Mouse (Mus musculus): ENCODE data around the gene Tmc2. TPM values are rescaled to one million over a fixed set of nuclear protein-coding genes. Genes with fewer than 3 reads are reported as not detected.

Tmc2 gene
- polyA plus RNA-seq, 1 experiment from 2014 or later = not detected

- Histone ChIP-seq H3K27me3 (peaks cover 12% of the 10 kb centered on the region), H3K9me3 (no peaks in the 10 kb centered on the region), H3K9ac (replicated peaks) (no peak overlapping the region), H3K27ac (replicated peaks) (no peak overlapping the region), H3K4me2 (replicated peaks) (no peak overlapping the region), H3K4me1 (peaks cover 27% of the 10 kb centered on the region), H3K4me3 (no peak overlapping the region), H3K36me3 (no peaks in the 10 kb centered on the region)
- ATAC-seq (ENCODE audit: low FRiP score, low read depth) = no peak
- 50% methylated on average over 4 of the region's 4 CpGs for WGBS
Measured at GRCm38 (mm10) chr2:130289086-130289485, 94.1 kb downstream of the Tmc2 start.

- no peaks in the 10 kb centered on the region for H3K9me3 ChIP-seq
- H3K27me3 ChIP-seq = peaks cover 24% of the 10 kb centered on the region
- no peak for ATAC-seq (ENCODE audit: low FRiP score, low read depth)
- no peak overlapping the region for H3K27ac ChIP-seq (replicated peaks)
- 23% methylated on average over 8 of the region's 8 CpGs for WGBS
- no peak overlapping the region for H3K4me3 ChIP-seq
- peaks cover 26% of the 10 kb centered on the region for H3K4me1 ChIP-seq
- H3K36me3 ChIP-seq = no peaks in the 10 kb centered on the region
- no peak overlapping the region for H3K9ac ChIP-seq (replicated peaks)
- no peak overlapping the region for H3K4me2 ChIP-seq (replicated peaks)
Measured at GRCm38 (mm10) chr2:130291434-130291833, 96.4 kb downstream of the Tmc2 start.

- 48% methylated on average over 3 of the region's 3 CpGs for WGBS
- Histone ChIP-seq H3K27ac (replicated peaks) (no peak overlapping the region), H3K9ac (replicated peaks) (no peak overlapping the region), H3K4me2 (replicated peaks) (0 out of 2 replicates have a peak overlapping the region, but pooled peaks have one; percentile 15), H3K27me3 (peaks cover 38% of the 10 kb centered on the region), H3K4me3 (no peak overlapping the region), H3K4me1 (peaks cover 40% of the 10 kb centered on the region), H3K9me3 (no peaks in the 10 kb centered on the region), H3K36me3 (no peaks in the 10 kb centered on the region)
- ATAC-seq (ENCODE audit: low FRiP score, low read depth) = no peak
Measured at GRCm38 (mm10) chr2:130293009-130293408, 98.0 kb downstream of the Tmc2 start.

GRCm38 (mm10) chr2:130293486-130293885 lies 98.5 kb downstream of the Tmc2 start:
- H3K9me3 ChIP-seq = no peaks in the 10 kb centered on the region
- H3K4me3 ChIP-seq = no peak overlapping the region
- H3K27ac ChIP-seq (replicated peaks) = no peak overlapping the region
- H3K36me3 ChIP-seq = no peaks in the 10 kb centered on the region
- H3K4me1 ChIP-seq = peaks cover 40% of the 10 kb centered on the region
- ATAC-seq (ENCODE audit: low FRiP score, low read depth) = peak; percentile 45; the same call in 1 of the 2 replicates
- peaks cover 40% of the 10 kb centered on the region for H3K27me3 ChIP-seq
- 6% methylated on average over 4 of the region's 4 CpGs for WGBS
- peak overlapping the region; percentile 15; the same call in 1 of the 2 replicates for H3K4me2 ChIP-seq (replicated peaks)
- H3K9ac ChIP-seq (replicated peaks) = no peak overlapping the region

GRCm38 (mm10) chr2:130294218-130294935 lies 99.4 kb downstream of the Tmc2 start:
- peak overlapping the region; percentile 77 for H3K27ac ChIP-seq (replicated peaks)
- H3K36me3 ChIP-seq = no peaks in the 10 kb centered on the region
- WGBS = 8% methylated on average over 20 of the region's 20 CpGs
- H3K4me1 ChIP-seq = peaks cover 40% of the 10 kb centered on the region
- peaks cover 40% of the 10 kb centered on the region for H3K27me3 ChIP-seq
- peak overlapping the region; percentile 80 for H3K4me3 ChIP-seq
- peak overlapping the region; percentile 67 for H3K4me2 ChIP-seq (replicated peaks)
- peak overlapping the region; percentile 91 for H3K9ac ChIP-seq (replicated peaks)
- no peaks in the 10 kb centered on the region for H3K9me3 ChIP-seq
- no peak for ATAC-seq (ENCODE audit: low FRiP score, low read depth)

GRCm38 (mm10) chr2:130294936-130295277 lies 99.9 kb downstream of the Tmc2 start, which contains the start of gene Ebf4:
Ebf4 (plus strand) TSS chr2:130295169.
- H3K9me3 ChIP-seq = no peaks in the 10 kb centered on the region
- H3K27me3 ChIP-seq = peaks cover 40% of the 10 kb centered on the region
- peak; percentile 81 for ATAC-seq (ENCODE audit: low FRiP score, low read depth)
- WGBS = 2% methylated on average over 23 of the region's 39 CpGs
- H3K27ac ChIP-seq (replicated peaks) = peak within 1 kb of the TSS; percentile 77
- peak within 1 kb of the TSS; percentile 91 for H3K9ac ChIP-seq (replicated peaks)
- H3K4me3 ChIP-seq = peak within 1 kb of the TSS; percentile 80
- H3K4me1 ChIP-seq = peaks cover 40% of the 10 kb centered on the region
- H3K36me3 ChIP-seq = no peaks in the 10 kb centered on the region
- peak within 1 kb of the TSS; percentile 67 for H3K4me2 ChIP-seq (replicated peaks)

GRCm38 (mm10) chr2:130295331-130296133 lies 100.5 kb downstream of the Tmc2 start:
- Histone ChIP-seq H3K36me3 (no peaks in the 10 kb centered on the region), H3K4me2 (replicated peaks) (peak overlapping the region; percentile 67), H3K27me3 (peaks cover 40% of the 10 kb centered on the region), H3K27ac (replicated peaks) (peak overlapping the region; percentile 77), H3K4me1 (peaks cover 40% of the 10 kb centered on the region), H3K4me3 (peak overlapping the region; percentile 80), H3K9me3 (no peaks in the 10 kb centered on the region), H3K9ac (replicated peaks) (peak overlapping the region; percentile 91)
- under 1% methylated on average over 60 of the region's 99 CpGs for WGBS
- ATAC-seq (ENCODE audit: low FRiP score, low read depth) = peak; percentile 63

- Histone ChIP-seq H3K4me1 (peaks cover 40% of the 10 kb centered on the region), H3K9ac (replicated peaks) (peak overlapping the region; percentile 91), H3K9me3 (no peaks in the 10 kb centered on the region), H3K36me3 (0 out of 2 replicates have a peak, but pooled peaks cover 4% of the 10 kb centered on the region), H3K4me3 (peak overlapping the region; percentile 80), H3K27me3 (peaks cover 40% of the 10 kb centered on the region), H3K4me2 (replicated peaks) (peak overlapping the region; percentile 67), H3K27ac (replicated peaks) (no peak overlapping the region)
- WGBS = 6% methylated on average over 20 of the region's 20 CpGs
- peak; percentile 1; the same call in 1 of the 2 replicates for ATAC-seq (ENCODE audit: low FRiP score, low read depth)
Measured at GRCm38 (mm10) chr2:130296134-130296745, 101.2 kb downstream of the Tmc2 start.

- Histone ChIP-seq H3K9me3 (no peaks in the 10 kb centered on the region), H3K4me1 (peaks cover 35% of the 10 kb centered on the region), H3K9ac (replicated peaks) (no peak overlapping the region), H3K4me3 (no peak overlapping the region), H3K27me3 (peaks cover 37% of the 10 kb centered on the region), H3K36me3 (0 out of 2 replicates have a peak, but pooled peaks cover 4% of the 10 kb centered on the region), H3K27ac (replicated peaks) (no peak overlapping the region), H3K4me2 (replicated peaks) (0 out of 2 replicates have a peak overlapping the region, but pooled peaks have one; percentile 67)
- 87% methylated on average over 9 of the region's 9 CpGs for WGBS
- ATAC-seq (ENCODE audit: low FRiP score, low read depth) = no peak
Measured at GRCm38 (mm10) chr2:130297580-130297979, 102.6 kb downstream of the Tmc2 start.

- H3K36me3 ChIP-seq = peaks cover 28% of the 10 kb centered on the region
- H3K9ac ChIP-seq (replicated peaks) = no peak overlapping the region
- peaks cover 2% of the 10 kb centered on the region; the same call in 1 of the 2 replicates for H3K27me3 ChIP-seq
- H3K4me1 ChIP-seq = no peaks in the 10 kb centered on the region; the same call in none of the 2 replicates
- no peak for ATAC-seq (ENCODE audit: low FRiP score, low read depth)
- H3K27ac ChIP-seq (replicated peaks) = no peak overlapping the region
- no peak overlapping the region for H3K4me3 ChIP-seq
- WGBS = 51% methylated on average over 4 of the region's 4 CpGs
- no peaks in the 10 kb centered on the region for H3K9me3 ChIP-seq
- H3K4me2 ChIP-seq (replicated peaks) = no peak overlapping the region
Measured at GRCm38 (mm10) chr2:130303014-130303413, 108.0 kb downstream of the Tmc2 start.

Measured in midbrain, embryonic 12.5 days (tissue).